Mouse (Mus musculus) retina, postnatal 1 day (tissue): ENCODE results near the gene Zfp592.
A peak's percentile ranks its signal among the peaks of the same experiment; 100 is the strongest.

ENCODE experiments used
- DNase-seq: peaks from one replicate; pipeline ENCODE4 v3.0.0-alpha.2; 2012

Gene Zfp592

DNA sequence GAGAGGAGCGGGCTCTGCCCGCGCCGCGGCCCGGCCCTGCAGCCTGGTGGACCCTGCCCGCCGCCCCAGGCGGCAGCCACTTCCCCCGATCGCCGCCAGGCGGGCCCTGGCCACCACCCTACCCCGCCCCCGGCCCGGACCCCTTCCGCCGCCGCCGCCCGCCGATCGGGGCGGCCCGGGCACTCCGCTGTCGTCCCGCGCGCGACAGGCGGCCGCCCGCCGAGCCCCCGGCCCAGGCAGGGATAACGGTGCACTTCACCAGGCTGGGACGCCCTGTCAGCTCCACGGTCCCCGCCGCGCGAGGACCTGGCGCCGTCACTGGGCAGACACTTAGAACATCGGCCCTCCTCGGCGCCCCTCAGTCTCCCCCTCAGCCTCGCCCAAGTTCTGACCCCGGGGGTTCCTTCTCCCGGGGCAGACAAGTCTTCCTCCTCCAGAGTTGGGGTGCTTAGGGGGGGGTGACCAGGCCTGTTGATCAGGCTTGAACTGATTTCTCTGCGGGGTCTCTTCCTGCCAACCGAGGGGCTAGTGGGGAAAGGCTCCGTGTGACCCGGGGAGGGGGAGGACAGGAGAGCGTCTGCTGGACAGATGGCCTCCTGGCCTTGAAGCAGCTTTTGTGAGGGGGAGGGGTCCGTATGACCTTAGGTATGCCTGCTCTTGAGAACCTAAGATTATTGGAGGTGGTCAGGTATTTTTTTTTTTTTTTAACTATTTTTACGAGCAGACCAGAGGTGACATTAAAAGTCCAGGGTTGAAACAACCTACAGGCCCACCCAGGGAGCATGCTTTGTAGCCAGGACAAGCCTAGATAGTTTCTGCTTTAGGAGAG is 567 bp downstream of the Zfp592 start:
- DNase-seq: peak; percentile 73

DNA sequence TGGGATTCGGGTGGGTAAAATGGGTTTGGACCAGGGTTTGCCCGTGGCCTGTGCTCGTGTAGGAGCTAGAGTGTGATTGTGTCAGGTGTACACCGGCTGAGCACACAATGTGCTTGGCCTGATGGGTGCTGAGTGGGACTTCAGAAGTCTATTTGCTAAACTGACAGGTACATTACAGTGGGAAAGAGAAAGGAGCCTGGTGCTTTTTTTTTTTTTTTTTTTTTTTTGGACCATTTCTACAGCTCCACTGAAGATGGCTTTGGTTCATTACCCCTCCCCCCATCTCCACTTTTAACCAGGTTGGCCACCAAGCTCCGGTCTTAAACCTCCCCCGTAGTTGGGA is 1.2 kb downstream of the Zfp592 start:
- DNase-seq: no peak

DNA sequence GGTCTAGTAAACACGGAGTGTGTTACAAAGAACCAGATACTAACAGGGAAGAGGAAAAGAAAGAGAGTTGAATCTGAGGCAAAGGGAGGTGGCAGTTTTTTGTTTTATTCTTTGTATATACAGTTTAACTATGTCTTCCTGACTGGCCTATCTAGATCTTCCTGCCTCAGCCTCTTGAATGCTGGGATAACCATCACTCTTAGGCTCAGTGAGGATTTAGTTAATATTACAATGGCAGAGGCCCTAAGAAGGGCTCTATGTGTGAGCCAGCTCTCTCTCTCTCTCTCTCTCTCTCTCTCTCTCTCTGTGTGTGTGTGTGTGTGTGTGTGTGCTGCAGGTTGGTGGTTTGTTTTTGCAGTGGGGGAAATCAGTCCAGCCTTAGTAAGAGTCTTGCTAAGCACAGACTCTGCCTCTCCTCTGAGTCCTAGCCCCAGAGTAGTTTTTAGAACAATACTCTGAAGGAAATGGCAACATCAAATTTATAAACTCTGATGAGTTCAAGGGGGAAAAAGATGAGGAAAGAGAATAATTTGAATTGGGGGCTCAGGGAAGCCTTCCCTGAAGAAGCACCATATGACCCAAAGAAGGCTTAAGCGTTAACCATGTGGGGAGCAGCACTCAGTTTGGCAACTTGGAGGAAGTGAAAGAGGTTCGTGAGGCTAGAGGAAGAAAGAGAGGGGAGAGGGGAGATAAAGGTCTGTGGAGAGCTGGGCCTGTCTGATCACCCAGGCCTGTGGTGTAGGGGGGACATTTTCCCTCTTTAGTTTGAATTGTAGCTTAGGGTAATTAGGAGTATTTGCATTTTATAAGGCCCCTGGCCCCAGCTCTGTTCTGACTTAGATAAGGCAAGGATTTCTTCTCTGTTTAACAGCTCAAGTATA is 2.0 kb downstream of the Zfp592 start:
- no peak for DNase-seq

DNA sequence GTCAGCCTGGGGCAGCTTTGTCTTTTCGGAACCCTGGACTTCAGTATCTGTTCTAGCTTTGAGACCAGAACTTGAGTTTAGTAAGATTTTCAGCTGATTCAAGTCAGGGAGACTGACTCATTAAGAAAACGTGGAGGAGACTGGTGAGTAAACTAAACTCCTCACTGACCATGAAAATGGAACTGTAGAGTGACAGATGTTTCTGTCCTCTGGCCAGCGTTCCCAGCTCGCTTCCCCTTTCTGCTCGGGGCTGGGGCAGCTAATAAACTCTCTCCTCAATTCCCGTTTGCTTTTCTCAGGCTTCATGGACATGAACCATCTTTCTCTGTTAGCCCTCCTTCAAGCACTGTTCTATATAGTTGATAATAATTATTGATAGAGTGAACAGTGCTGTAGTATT is 4.3 kb downstream of the Zfp592 start:
- no peak for DNase-seq

DNA sequence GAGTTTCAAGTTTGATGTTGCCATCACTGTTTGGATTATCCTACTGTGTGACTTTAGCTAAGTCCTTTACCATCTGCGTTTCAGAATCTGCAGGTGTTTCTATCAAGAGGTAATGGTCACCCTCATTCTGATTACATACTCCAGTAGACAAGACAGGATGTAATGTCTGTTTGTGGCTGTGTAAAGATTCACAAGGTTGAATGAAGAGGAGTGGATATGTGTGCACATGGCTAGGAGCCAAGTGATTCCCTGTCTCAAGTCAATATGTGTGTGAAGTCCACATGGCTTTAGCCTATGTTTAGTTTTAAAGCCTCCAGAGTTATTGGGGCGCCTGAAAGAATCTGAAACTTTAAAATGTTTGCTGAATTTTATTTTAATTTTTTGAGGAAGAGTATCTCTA is 6.1 kb downstream of the Zfp592 start:
- DNase-seq: no peak

DNA sequence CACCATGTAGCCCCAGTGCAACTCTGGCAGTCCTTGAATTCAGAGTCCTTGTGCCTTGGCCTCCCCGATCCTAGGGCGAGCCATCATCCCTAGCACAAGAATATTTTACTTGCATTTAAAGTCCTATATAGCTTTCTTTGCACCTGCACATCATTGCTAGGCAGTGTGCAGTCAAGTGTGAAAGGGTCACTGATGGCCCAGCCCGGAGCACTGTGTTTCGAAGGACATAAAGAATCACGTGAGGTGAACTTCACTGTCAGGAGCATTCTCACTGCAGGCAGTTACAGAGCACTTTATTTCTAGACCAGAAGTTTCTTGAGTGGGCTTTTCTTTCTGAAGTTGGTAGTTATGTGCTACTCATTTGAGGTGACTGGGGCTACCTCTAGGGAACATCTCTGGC is 8.4 kb downstream of the Zfp592 start:
- DNase-seq: peak; percentile 17

DNA sequence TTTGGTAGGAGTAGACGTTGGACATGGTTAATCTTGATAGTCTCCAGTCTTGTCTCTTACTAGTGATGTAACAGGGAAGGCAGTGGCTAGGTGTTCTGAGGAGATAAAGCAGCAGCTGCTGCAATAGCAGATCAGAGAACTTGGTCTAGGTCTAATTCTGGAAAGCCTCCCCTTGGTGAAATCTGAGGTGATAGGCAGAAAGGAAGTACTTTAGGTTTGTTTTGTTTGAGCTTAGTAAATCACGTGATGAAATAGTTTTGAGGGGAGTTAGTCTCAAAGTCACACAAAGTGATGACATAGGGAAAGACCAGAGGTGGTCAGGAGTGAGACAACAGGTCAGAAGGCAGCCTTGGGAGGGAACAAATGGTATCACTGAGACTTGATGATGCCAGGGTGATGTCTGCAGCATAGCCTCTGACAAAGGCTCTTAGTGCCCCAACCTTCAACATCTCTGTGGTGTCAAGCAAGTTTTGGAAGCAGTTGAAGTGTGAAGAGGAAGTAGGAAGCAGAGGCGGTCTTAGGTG is 11.1 kb downstream of the Zfp592 start:
- no peak for DNase-seq

DNA sequence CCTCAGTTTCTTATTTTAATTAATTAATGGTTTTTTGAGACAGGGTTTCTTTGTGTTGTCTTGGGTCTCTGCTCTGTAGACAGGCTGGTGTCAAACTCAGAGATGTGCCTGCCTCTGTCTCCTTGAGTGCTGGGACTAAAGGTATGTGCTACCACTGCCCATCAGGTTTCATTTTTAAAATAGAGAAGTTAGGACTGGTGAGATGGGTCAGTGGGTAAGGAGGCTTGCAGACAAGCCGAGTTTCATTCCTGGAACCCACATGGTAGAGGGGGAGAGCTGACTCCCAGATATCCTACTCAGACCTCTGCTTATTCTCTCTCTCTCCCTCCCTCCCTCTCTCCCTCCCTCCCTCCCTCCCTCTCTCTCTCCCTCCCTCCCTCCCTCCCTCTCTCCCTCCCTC is 12.5 kb downstream of the Zfp592 start:
- DNase-seq: no peak

DNA sequence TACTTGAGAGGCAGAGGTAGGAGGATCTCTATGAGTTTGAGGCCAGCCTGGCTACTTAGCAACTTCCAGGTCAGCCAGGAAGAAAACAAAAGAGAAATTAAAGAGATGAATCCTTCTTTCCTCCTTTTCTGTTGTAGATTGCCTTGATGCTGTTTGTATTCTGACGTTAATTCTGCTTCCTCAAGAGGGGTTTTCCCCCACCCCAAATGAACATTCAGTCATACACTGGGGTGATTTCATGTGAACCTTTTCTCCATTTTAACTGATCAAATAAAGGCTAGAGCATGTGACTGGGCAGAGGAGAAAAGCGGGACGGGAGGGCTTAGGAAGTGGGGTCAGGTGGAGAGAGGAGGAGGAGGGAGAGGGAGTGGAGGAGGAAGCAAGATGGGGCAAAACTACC is 14.8 kb downstream of the Zfp592 start:
- DNase-seq: no peak

DNA sequence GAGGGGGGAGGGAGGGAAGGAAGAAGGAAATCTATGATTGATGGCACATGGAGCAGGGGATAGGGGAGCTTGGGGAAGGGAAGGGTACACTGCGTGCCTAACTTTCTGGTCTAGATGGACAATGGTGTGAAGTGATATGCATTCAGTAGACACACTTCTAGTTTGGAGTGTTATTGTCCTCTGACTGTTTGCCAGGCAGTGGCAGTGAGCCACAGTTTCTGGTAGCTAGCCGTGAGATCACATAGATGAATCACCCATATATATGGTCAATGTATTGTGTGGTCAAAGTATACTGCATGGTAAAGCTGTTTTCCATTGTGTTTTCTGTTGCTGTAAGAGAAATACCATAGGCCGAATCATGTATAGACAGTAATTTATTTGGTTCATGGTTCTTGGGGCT is 18.1 kb downstream of the Zfp592 start:
- DNase-seq: no peak

DNA sequence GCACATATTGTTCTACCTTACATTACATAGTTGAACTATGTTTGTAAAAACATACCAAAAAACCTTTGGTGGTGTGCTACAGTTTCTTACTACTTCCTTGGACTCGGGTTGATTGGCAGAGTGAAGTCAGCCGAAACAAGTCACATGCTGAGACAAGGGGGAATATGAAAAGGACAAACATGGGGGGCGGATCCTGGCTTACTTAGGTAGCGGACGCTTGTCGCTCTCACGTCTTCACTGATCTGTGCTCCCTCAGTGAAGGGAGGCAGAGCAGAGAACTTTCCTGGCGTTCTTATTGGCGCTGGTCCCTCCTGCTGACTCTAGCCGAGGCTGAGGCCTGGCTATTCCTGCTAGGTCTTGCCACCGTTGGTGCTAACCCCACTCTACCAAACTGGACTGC is 26.8 kb downstream of the Zfp592 start:
- no peak for DNase-seq

DNA sequence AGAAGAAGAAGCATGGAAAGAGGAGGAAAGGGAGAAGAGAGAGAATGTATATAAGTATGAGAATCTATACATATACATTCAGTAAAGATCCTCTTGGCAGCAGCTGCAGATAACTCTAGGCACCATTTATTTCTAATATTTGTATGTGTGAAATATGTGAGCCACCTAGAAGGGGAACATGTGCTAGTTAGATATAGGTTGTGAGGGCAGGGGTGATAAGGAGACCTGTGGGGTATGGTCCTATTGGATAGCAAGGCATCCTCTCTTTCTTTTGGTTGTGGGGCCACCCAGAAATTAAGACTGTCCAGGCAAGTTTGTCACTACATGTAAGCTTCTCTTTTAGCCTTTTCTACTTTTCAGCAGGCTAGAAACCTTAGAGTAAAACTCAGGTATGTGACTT is 29.2 kb downstream of the Zfp592 start:
- DNase-seq: no peak

DNA sequence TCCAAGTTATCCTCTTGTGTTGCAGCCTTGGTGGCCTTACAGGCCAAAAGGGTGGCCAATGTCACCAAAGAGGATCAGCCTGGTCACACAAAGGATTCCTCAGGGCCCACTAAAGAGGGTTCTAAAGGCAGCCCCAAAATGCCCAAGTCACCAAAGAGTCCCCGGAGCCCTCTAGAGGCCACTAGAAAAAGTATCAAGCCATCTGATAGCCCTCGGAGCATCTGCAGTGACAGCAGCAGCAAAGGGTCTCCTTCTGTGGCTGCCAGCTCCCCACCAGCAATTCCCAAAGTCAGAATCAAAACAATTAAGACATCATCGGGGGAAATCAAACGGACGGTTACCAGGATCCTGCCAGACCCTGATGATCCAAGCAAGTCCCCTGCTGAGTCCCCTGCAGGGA is 30.6 kb downstream of the Zfp592 start:
- peak; percentile 11 for DNase-seq

DNA sequence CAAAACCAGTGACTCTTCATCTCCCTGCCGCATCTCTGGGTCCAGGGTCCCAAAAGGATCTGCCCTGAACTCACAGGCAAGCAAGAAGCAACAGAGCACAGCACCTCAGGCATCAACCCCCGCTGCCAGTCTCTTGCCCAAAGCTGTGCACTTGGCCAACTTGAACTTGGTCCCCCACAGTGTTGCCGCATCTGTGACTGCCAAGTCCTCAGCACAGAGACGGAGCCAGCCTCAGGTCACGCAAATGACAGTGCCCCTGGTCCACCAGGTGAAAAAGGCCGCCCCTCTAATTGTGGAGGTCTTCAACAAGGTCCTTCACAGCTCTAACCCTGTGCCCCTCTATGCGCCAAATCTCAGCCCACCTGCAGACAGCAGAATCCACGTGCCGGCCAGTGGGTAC is 31.2 kb downstream of the Zfp592 start:
- DNase-seq: no peak

DNA sequence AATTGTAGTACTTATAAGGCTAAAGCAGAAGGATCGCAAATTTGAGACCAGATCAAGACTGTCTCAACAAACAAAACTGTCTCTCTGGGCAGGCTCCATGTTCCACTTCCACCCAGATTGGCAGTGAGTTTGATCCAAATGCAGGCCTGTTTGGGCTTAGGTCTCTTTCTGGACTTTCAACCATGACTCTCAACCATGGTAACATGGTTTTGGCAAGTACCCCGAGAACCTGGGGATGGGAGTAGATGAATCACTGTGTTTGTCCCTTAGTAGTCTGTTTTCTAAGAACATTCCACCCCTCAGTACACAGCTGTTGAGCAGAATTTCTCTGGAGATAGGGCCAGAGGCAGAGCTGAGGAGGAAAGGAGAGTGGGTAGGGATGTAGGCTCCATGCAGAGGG is 32.3 kb downstream of the Zfp592 start:
- DNase-seq: no peak

DNA sequence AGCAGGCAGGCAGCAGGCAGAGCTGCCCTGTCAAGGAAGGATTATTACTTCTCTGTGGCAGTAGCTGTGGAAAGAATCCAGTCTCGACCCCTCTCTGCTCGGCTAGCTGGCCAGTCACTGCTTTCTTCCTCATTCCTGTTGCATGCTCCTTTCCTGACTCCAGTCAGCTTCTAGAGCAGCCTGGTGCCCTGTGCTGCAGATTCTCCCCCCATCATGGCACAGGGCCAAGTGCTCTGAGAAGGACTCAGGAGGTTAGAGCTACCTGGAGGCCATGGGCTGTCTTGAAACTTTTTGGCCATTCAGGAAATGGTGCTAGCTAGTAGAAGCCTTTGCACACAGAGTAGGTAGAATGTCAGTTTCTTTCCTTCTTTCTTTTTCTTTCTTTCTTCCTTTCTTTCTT is 46.2 kb downstream of the Zfp592 start:
- DNase-seq: no peak

DNA sequence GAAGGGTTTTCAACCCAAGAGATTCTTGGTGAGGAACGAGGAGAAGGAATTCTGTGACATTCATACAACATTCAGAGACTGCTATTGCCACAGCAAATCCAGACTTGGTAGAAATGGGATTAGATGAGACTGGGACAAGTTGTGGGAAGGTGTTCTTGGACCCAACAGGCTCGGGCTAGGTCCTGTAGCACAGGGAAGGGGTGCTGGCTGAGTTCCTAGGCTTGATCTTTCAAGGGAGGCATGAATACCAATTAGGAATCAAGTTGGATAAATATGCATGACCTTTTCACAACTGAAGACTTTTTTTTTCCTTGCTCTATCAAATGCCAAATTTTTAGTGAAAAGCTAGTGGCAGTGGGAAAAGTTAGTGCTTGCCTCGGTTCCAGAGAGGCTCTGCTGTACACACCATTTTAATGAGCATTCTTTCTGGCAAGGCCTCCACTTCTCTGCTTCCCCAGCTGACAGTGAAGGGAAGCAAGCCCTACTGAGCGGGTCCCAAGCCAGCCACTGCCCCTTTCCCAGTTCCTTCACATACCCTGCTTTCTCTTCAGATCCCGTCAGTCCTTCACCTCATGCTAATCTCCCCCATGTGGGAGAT is 49.6 kb downstream of the Zfp592 start:
- no peak for DNase-seq

DNA sequence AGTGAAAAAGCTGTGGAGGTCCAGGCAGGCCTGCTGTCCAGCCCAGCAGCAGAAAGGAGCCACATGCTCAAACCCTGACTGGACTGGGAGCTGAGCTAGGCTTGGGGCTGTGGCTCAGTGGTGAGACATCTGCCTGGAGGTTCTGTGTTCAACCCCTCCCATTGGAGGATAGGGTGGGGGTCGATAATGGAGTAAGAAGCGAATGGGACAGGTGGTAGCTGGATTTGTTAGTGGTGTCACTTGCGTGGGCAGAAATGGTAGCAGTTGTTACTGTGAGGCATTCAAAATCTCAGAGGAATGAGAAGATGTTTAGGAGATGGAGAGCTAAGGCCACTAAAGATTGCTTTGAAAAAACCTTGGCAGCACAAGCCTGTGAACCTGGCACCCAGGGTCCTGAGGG is 54.4 kb downstream of the Zfp592 start:
- DNase-seq: no peak

DNA sequence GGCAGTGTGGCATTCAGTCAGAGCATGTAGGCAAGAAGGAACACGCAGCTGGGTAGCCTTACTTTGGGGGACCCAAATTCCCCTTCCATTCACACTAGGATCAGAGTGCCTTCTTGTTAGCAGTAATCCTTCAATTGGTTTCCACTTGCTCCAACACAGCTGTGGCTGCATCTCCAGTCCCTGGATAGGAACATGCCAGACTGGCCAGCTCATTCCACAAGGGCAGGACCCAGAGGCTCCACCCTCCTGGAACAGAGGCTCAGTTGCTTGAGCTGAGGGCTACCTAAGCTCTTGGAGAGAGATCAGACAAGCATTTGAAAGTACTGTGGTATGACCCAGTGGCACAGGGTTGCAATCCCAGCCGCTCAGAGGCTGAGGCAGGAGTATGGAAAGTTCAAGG is 55.0 kb downstream of the Zfp592 start:
- DNase-seq: no peak

DNA sequence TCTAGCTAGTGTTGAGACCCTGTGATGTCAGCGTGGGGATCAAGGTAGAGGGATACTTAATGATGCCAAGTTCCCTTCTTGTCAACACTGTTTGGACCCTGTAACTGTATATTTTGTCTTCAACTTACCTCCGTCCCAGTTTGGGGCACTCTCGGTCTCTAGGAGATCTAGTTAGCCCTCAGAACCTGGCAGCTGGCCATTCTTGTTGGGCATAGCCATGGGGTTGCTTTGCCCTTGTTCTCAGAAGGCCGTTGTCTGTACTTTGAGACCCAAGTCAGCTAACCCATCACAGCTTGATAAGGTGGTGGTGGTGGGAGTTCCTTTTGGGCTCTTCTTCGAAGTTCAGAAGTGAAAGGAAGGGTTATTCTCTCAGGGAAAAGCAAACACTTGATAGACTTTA is 56.5 kb downstream of the Zfp592 start:
- no peak for DNase-seq

DNA sequence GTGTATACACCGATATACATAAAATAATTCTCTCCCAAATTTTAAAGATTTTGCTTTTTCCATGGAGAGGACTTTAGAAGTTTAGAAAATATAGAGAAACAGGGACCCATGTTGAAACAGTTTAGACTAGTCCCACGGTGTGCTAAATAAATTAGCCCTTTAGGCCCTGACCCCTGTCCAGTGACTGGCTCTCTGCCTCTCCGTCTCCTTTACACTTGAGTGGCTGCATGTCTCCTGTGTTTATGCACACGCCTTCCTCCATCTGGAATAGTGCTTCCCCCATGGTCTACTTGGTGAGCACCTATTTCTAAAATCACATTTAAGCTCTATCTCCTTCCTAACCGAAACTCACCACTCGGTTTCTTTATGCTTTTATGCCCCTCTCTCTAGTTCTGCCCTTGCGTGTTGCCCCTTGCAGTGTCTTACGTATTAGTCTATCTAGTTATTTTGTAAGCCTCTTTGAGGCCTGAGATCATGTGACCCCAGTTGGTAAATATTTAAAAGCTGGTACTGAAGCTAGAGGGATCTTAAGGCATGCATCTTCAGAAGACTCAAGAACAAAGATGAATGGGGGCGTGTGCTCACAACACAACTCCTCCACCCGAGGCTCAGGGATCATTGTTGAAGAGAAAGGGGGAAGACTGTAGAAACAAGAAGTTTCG is 62.4 kb downstream of the Zfp592 start:
- no peak for DNase-seq

DNA sequence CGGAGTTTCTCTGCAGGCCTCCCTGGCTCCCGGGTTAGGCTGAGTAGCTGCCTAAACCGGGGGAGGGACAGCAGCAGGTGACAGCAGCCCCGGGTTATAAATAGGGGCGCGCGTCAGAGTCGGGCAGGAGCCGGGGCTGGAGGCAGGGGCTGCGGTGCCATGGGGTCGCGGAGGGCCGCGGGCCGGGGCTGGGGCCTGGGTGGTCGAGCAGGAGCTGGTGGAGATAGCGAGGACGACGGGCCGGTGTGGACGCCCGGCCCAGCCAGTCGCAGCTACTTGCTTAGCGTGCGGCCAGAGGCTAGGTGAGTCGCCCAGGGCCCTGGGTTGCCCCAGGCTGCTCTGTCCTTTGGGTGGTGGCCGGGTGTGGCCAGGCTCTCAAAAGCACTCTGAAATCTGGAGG is 64.0 kb downstream of the Zfp592 start, which contains the start of gene Alpk3:
TSS of gene Alpk3 (plus strand) at position 130 of the 400 bp plus-strand sequence.
- DNase-seq: no peak
